Mouse (Mus musculus) intestine, embryonic 14.5 days (tissue): ENCODE data around the gene Mrvi1. TPM values are rescaled to one million over a fixed set of nuclear protein-coding genes. Genes with fewer than 3 reads are reported as not detected.
A peak's percentile ranks its signal among the peaks of the same experiment; 100 is the strongest.

Experiments used
- ATAC-seq: fragments of 200-750 bp; cut with Nextera tagmentation; replicated peaks from 2 replicates; pipeline ENCODE4 v1.8.0; 2017; ENCODE audit warnings: low read depth, moderate number of reproducible peaks, moderate TSS enrichment, moderate library complexity; ENCODE audit not compliant: low FRiP score, low TSS enrichment
- DNase-seq: peaks from one replicate; pipeline ENCODE4 v3.0.0-alpha.2; 2018; ENCODE audit warnings: low spot score
- H3K27ac ChIP-seq: fragments of 300-500 bp; sonication (generic); 2 replicates; pipeline ENCODE4 v1.5.1; 2014; ENCODE audit warnings: low read depth, mild to moderate bottlenecking, control low read depth
- H3K27me3 ChIP-seq: fragments of 300-500 bp; sonication (generic); replicated peaks from 2 replicates; pipeline ENCODE4 v1.6.1; 2014; ENCODE audit warnings: low read length, control low read depth; ENCODE audit not compliant: control insufficient read depth, insufficient read depth
- H3K36me3 ChIP-seq: fragments of 300-500 bp; sonication (generic); 2 replicates; pipeline ENCODE4 v1.6.1; 2014; ENCODE audit warnings: low read length, control low read depth; ENCODE audit not compliant: control insufficient read depth, insufficient read depth
- H3K4me1 ChIP-seq: fragments of 300-500 bp; sonication (generic); replicated peaks from 2 replicates; pipeline ENCODE4 v1.6.1; 2014; ENCODE audit warnings: low read length, control low read depth, mixed read lengths; ENCODE audit not compliant: control insufficient read depth, insufficient read depth
- H3K4me2 ChIP-seq: fragments of 300-500 bp; sonication (generic); 2 replicates; pipeline ENCODE4 v1.6.1; 2014; ENCODE audit warnings: low read length
- H3K4me3 ChIP-seq: fragments of 300-500 bp; sonication (generic); 2 replicates; pipeline ENCODE4 v1.5.1; 2014; ENCODE audit warnings: low read depth, low read length, control low read depth, mixed read lengths
- H3K9ac ChIP-seq: fragments of 300-500 bp; sonication (generic); 2 replicates; pipeline ENCODE4 v1.6.1; 2014; ENCODE audit warnings: mild to moderate bottlenecking, low read length
- H3K9me3 ChIP-seq: fragments of 300-500 bp; sonication (generic); 2 replicates; pipeline ENCODE4 v1.6.1; 2016; ENCODE audit warnings: low read length, control low read depth; ENCODE audit not compliant: control insufficient read depth
- WGBS: fragments of 180-500 bp; shearing (Covaris S2); extraction: QIAGEN DNeasy Blood & Tissue Kit; methylation state at CpG from one replicate; pipeline ENCODE4 v1.1.7; 2014; 5-methylcytosine and 5-hydroxymethylcytosine counted together
- polyA plus RNA-seq: library from polyadenylated mRNA; unstranded; fragments of >200 nt; fragmentation: Nextera tagmentation; extraction: Ambion mirVana; gene quantifications from 2 replicates; pipeline ENCODE4 v1.2.1, GENCODE M21; 2014

The Mrvi1 gene
- polyA plus RNA-seq, 1 experiment from 2014 or later: 33.1 TPM

GRCm38 (mm10) chr7:111014893-111015292 lies 32.6 kb upstream of the Mrvi1 start:
- no peaks in the 10 kb centered on the region for H3K4me1 ChIP-seq
- H3K4me2 ChIP-seq: no peak overlapping the region
- H3K9ac ChIP-seq: no peak overlapping the region
- no peaks in the 10 kb centered on the region for H3K27me3 ChIP-seq
- WGBS: 23% methylated on average over 5 of the region's 5 CpGs
- no peaks in the 10 kb centered on the region for H3K9me3 ChIP-seq
- peak; percentile 95 for DNase-seq
- H3K4me3 ChIP-seq: no peak overlapping the region
- ATAC-seq: peak; percentile 81
- no peak overlapping the region for H3K27ac ChIP-seq
- H3K36me3 ChIP-seq: no peaks in the 10 kb centered on the region

GRCm38 (mm10) chr7:111014039-111014605 lies 31.9 kb upstream of the Mrvi1 start:
- H3K4me2 ChIP-seq: no peak overlapping the region
- ATAC-seq: no peak
- no peak overlapping the region for H3K27ac ChIP-seq
- no peaks in the 10 kb centered on the region for H3K4me1 ChIP-seq
- no peaks in the 10 kb centered on the region for H3K27me3 ChIP-seq
- no peak overlapping the region for H3K9ac ChIP-seq
- no peaks in the 10 kb centered on the region for H3K9me3 ChIP-seq
- H3K4me3 ChIP-seq: no peak overlapping the region
- WGBS: 77% methylated on average over 7 of the region's 7 CpGs
- H3K36me3 ChIP-seq: no peaks in the 10 kb centered on the region
- no peak for DNase-seq

GRCm38 (mm10) chr7:111004136-111004840 lies 22.0 kb upstream of the Mrvi1 start:
- Histone ChIP-seq H3K9me3 (no peaks in the 10 kb centered on the region), H3K36me3 (no peaks in the 10 kb centered on the region), H3K4me3 (no peak overlapping the region), H3K9ac (no peak overlapping the region), H3K27ac (no peak overlapping the region), H3K4me1 (peaks cover under 1% of the 10 kb centered on the region; the same call in 1 of the 2 replicates), H3K27me3 (no peaks in the 10 kb centered on the region), H3K4me2 (no peak overlapping the region)
- DNase-seq (no peak), ATAC-seq (no peak)
- WGBS: 86% methylated on average over 3 of the region's 3 CpGs

- ATAC-seq: no peak
- Histone ChIP-seq H3K4me1 (peaks cover 6% of the 10 kb centered on the region; the same call in 1 of the 2 replicates), H3K27me3 (no peaks in the 10 kb centered on the region), H3K27ac (no peak overlapping the region), H3K36me3 (no peaks in the 10 kb centered on the region), H3K9me3 (no peaks in the 10 kb centered on the region), H3K4me2 (no peak overlapping the region), H3K9ac (no peak overlapping the region), H3K4me3 (no peak overlapping the region)
- no peak for DNase-seq
- WGBS: 65% methylated on average over 15 of the region's 15 CpGs
Observed at GRCm38 (mm10) chr7:110998887-110999827, 16.9 kb upstream of the Mrvi1 start.

- Histone ChIP-seq H3K4me1 (peaks cover 17% of the 10 kb centered on the region), H3K4me2 (no peak overlapping the region), H3K9ac (no peak overlapping the region), H3K4me3 (no peak overlapping the region), H3K27ac (no peak overlapping the region), H3K36me3 (no peaks in the 10 kb centered on the region), H3K9me3 (no peaks in the 10 kb centered on the region), H3K27me3 (no peaks in the 10 kb centered on the region)
- no peak for ATAC-seq
- no peak for DNase-seq
- 49% methylated on average over 4 of the region's 4 CpGs for WGBS
Observed at GRCm38 (mm10) chr7:110991221-110991494, 8.9 kb upstream of the Mrvi1 start.

- DNase-seq: no peak
- Histone ChIP-seq H3K4me3 (no peak overlapping the region), H3K36me3 (no peaks in the 10 kb centered on the region), H3K4me1 (peaks cover 22% of the 10 kb centered on the region), H3K4me2 (no peak overlapping the region), H3K9ac (no peak overlapping the region), H3K9me3 (no peaks in the 10 kb centered on the region), H3K27ac (no peak overlapping the region), H3K27me3 (no peaks in the 10 kb centered on the region)
- 47% methylated on average over 5 of the region's 5 CpGs for WGBS
- ATAC-seq: 0 out of 2 replicates have a peak, but pooled peaks have one; percentile 53
Observed at GRCm38 (mm10) chr7:110990356-110991220, 8.3 kb upstream of the Mrvi1 start.

- no peaks in the 10 kb centered on the region for H3K36me3 ChIP-seq
- H3K4me2 ChIP-seq: no peak overlapping the region
- no peak for DNase-seq
Observed at GRCm38 (mm10) chr7:110989286-110989879, 7.1 kb upstream of the Mrvi1 start.

GRCm38 (mm10) chr7:110988081-110988480 lies 5.8 kb upstream of the Mrvi1 start:
- Histone ChIP-seq H3K36me3 (no peaks in the 10 kb centered on the region), H3K9ac (no peak overlapping the region), H3K4me2 (no peak overlapping the region), H3K27me3 (no peaks in the 10 kb centered on the region), H3K27ac (no peak overlapping the region), H3K4me1 (peaks cover 42% of the 10 kb centered on the region), H3K9me3 (no peaks in the 10 kb centered on the region), H3K4me3 (no peak overlapping the region)
- no peak for ATAC-seq
- no peak for DNase-seq
- WGBS: 99% methylated on average over 3 of the region's 3 CpGs

More at GRCm38 (mm10) chr7:110989286-110989879, 7.1 kb upstream of the Mrvi1 start:
- Histone ChIP-seq H3K9me3 (no peaks in the 10 kb centered on the region), H3K9ac (no peak overlapping the region), H3K27me3 (no peaks in the 10 kb centered on the region), H3K4me3 (no peak overlapping the region), H3K27ac (peak overlapping the region; percentile 36; the same call in 1 of the 2 replicates), H3K4me1 (peaks cover 31% of the 10 kb centered on the region)
- WGBS: 44% methylated on average over 5 of the region's 5 CpGs
- no peak for ATAC-seq
